29 mouse cellular contexts compared by ENCODE assay signal in genomic region chr8:80661055-80661454, GRCm38 (mm10). TPM values are rescaled to one million over a fixed set of nuclear protein-coding genes. Genes with fewer than 3 reads are reported as not detected.
DNase-seq lines count a peak whose midpoint lies in the region; ATAC-seq and TF ChIP-seq lines count a peak whose summit lies in the region.
"Had no signal": no experiment of that assay in that cellular context is flagged by ENCODE, and none has a peak within 500 bp of the region (broad histone marks: within the 10 kb centered on the region; RNA-seq: fewer than 3 reads in every experiment).

No protein-coding gene starts in this region.

- peaks cover 17 to 35% of the 10 kb centered on the region in 2 experiments for H3K4me1 ChIP-seq in liver, embryonic 14.5 days (replicated peaks; ENCODE audit: control insufficient read depth in 2 of 2, insufficient read depth in 2 of 2, low read length in 1 of 2)
- no peaks in the 10 kb centered on the region for H3K4me1 ChIP-seq in hindbrain, embryonic 14.5 days (replicated peaks; ENCODE audit: control insufficient read depth, insufficient read depth, low read length)
- H3K4me1 ChIP-seq: embryonic facial prominence, embryonic 10.5 days; hindbrain, embryonic 15.5 days; intestine, embryonic 15.5 days; limb, embryonic 13.5 days; lung, embryonic 15.5 days had no signal

- peak overlapping the region; percentile 67 for H3K27ac ChIP-seq in liver, embryonic 14.5 days
- no peak overlapping the region for H3K27ac ChIP-seq in hindbrain, embryonic 14.5 days
- H3K27ac ChIP-seq: embryonic facial prominence, embryonic 10.5 days; heart, embryonic 15.5 days; hindbrain, embryonic 15.5 days; intestine, embryonic 15.5 days; kidney, embryonic 15.5 days; limb, embryonic 13.5 days; lung, embryonic 15.5 days; macrophage; midbrain, embryonic 13.5 days had no signal

- no peaks in the 10 kb centered on the region for H3K9me3 ChIP-seq in liver, embryonic 14.5 days (ENCODE audit: control insufficient read depth, low read length)
- H3K9me3 ChIP-seq in hindbrain, embryonic 14.5 days (ENCODE audit: control insufficient read depth, low read length): no peaks in the 10 kb centered on the region
- H3K9me3 ChIP-seq: embryonic facial prominence, embryonic 10.5 days; heart, embryonic 15.5 days; hindbrain, embryonic 15.5 days; intestine, embryonic 15.5 days; kidney, embryonic 15.5 days; limb, embryonic 13.5 days; lung, embryonic 15.5 days; midbrain, embryonic 13.5 days had no signal

- WGBS in liver, embryonic 14.5 days (ENCODE audit: insufficient replicate concordance): 6% methylated on average over 4 of the region's 4 CpGs
- 83% methylated on average over 4 of the region's 4 CpGs for WGBS in hindbrain, embryonic 14.5 days

- peak overlapping the region; percentile 31 for H3K9ac ChIP-seq in liver, embryonic 14.5 days (replicated peaks)
- no peak overlapping the region for H3K9ac ChIP-seq in hindbrain, embryonic 14.5 days
- H3K9ac ChIP-seq: heart, embryonic 15.5 days; hindbrain, embryonic 15.5 days; intestine, embryonic 15.5 days; kidney, embryonic 15.5 days; limb, embryonic 13.5 days; lung, embryonic 15.5 days; midbrain, embryonic 13.5 days had no signal

- peak; percentile 59 for DNase-seq in MEL-GATA-1-ER (ENCODE audit: extremely low read depth, low read depth)
- peak; percentile 36 to 52 (median 40) for DNase-seq in liver, embryonic 14.5 days (ENCODE audit: low read depth in 3 of 3, low spot score in 3 of 3)
- no peak for DNase-seq in kidney, adult 18-20 months
- DNase-seq in right cerebral cortex, postnatal 10 days (ENCODE audit: low spot score in 2 of 2): no peak
- no peak for DNase-seq in hindbrain, embryonic 14.5 days (ENCODE audit: low spot score)
- DNase-seq: adrenal gland, postnatal 10 days; cerebellum, adult 9-10 months; gastrocnemius, postnatal 25 days; heart, postnatal 36 days; kidney, postnatal 36 days; right cerebral cortex, postnatal 14 days; thymus, postnatal 14 days had no signal

- no peaks in the 10 kb centered on the region for H3K36me3 ChIP-seq in liver, embryonic 14.5 days (replicated peaks; ENCODE audit: control insufficient read depth, insufficient read depth, low read depth)
- H3K36me3 ChIP-seq in hindbrain, embryonic 14.5 days (replicated peaks; ENCODE audit: control insufficient read depth, insufficient read depth): no peaks in the 10 kb centered on the region
- H3K36me3 ChIP-seq: embryonic facial prominence, embryonic 10.5 days; heart, embryonic 15.5 days; hindbrain, embryonic 15.5 days; intestine, embryonic 15.5 days; kidney, embryonic 15.5 days; limb, embryonic 13.5 days; lung, embryonic 15.5 days; midbrain, embryonic 13.5 days had no signal

- TF ChIP-seq EP300 in liver, embryonic 14.5 days (IDR thresholded peaks at IDR 0.05; ENCODE audit: low read depth): peak; percentile 80; the same call in 1 of the 2 replicates

- no peak for TF ChIP-seq CTCF in liver, embryonic 14.5 days (IDR thresholded peaks at IDR 0.05; ENCODE audit: low read depth)

- peak overlapping the region; percentile 25 for H3K4me2 ChIP-seq in liver, embryonic 14.5 days (ENCODE audit: low read depth)
- H3K4me2 ChIP-seq in hindbrain, embryonic 14.5 days (replicated peaks): no peak overlapping the region
- H3K4me2 ChIP-seq: heart, embryonic 15.5 days; hindbrain, embryonic 15.5 days; intestine, embryonic 15.5 days; kidney, embryonic 15.5 days; limb, embryonic 13.5 days; lung, embryonic 15.5 days; midbrain, embryonic 13.5 days had no signal

- ATAC-seq in erythroid progenitor cell, adult 5-6 weeks (replicated peaks; ENCODE audit: low FRiP score, poor library complexity, severe bottlenecking): peak; percentile 86
- ATAC-seq in liver, embryonic 14.5 days (ENCODE audit: insufficient read depth): peak; percentile 90
- peak; percentile 74 for ATAC-seq in megakaryocyte progenitor cell, adult 5-6 weeks (replicated peaks; ENCODE audit: poor library complexity)
- no peak for ATAC-seq in hindbrain, embryonic 14.5 days (ENCODE audit: low FRiP score)
- ATAC-seq: activated CD4-positive, CD25-positive, alpha-beta regulatory T cell, adult 4 months; intestine, embryonic 15.5 days; midbrain, embryonic 13.5 days had no signal

- no peaks in the 10 kb centered on the region for H3K27me3 ChIP-seq in liver, embryonic 14.5 days (ENCODE audit: control insufficient read depth, insufficient read depth, low read length)
- no peaks in the 10 kb centered on the region for H3K27me3 ChIP-seq in hindbrain, embryonic 14.5 days (ENCODE audit: control insufficient read depth, insufficient read depth, low read length)
- H3K27me3 ChIP-seq: heart, embryonic 15.5 days; hindbrain, embryonic 15.5 days; intestine, embryonic 15.5 days; kidney, embryonic 15.5 days; limb, embryonic 13.5 days; lung, embryonic 15.5 days; midbrain, embryonic 13.5 days had no signal

- H3K4me3 ChIP-seq in liver, embryonic 14.5 days (ENCODE audit: insufficient read depth in 1 of 2, low read depth in 2 of 2, low read length in 2 of 2): no peak overlapping the region
- no peak overlapping the region for H3K4me3 ChIP-seq in hindbrain, embryonic 14.5 days (replicated peaks; ENCODE audit: low read length)
- H3K4me3 ChIP-seq: embryonic facial prominence, embryonic 10.5 days; heart, embryonic 15.5 days; hindbrain, embryonic 15.5 days; intestine, embryonic 15.5 days; kidney, embryonic 15.5 days; limb, embryonic 13.5 days; lung, embryonic 15.5 days; midbrain, embryonic 13.5 days had no signal

RNA-seq across cellular contexts. Expression of gene Frem3, which starts 50.2 kb away (rescaled TPM):
- total RNA-seq in erythroid progenitor cell, adult 5-6 weeks (2015; ENCODE audit: low replicate concordance): not detected in 2 replicates
- total RNA-seq in erythroid progenitor cell, adult 5-6 weeks (2017; ENCODE audit: low replicate concordance): not detected in 2 replicates
- 0.09 and 0.10 TPM in 2 replicates for polyA plus RNA-seq in liver, embryonic 14.5 days (2012; rRNA removed)
- polyA plus RNA-seq in liver, embryonic 14.5 days (2014; fragmentation: Nextera tagmentation; extraction: Ambion mirVana): 0.13 and 0.14 TPM in 2 replicates
- total RNA-seq in megakaryocyte progenitor cell, adult 5-6 weeks (2015): 0.02 TPM in 1 of 2 replicates, not detected in the other
- total RNA-seq in megakaryocyte progenitor cell, adult 5-6 weeks (2017): not detected in 2 replicates
- 0.24 and 0.27 TPM in 2 replicates for polyA plus RNA-seq in hindbrain, embryonic 14.5 days (2014; fragmentation: Nextera tagmentation; extraction: Ambion mirVana)
- total RNA-seq: adrenal gland, postnatal 10 days; ES-E14; gastrocnemius, postnatal 25 days; heart, adult 8-10 months; monocyte, adult 5-6 weeks; neutrophil, adult 5-6 weeks had no signal
- polyA plus RNA-seq: activated CD4-positive, CD25-positive, alpha-beta regulatory T cell, adult 4 months; embryonic facial prominence, embryonic 10.5 days; forebrain, embryonic 11.5 days; macrophage had no signal

Comparison
In these comparisons a context has a peak if more than half of its experiments do, and no peak if none do; other contexts are left out.
1. DNase-seq: peak in MEL-GATA-1-ER (single experiment) and liver, embryonic 14.5 days (3 of 3); none in kidney, adult 18-20 months (single experiment), right cerebral cortex, postnatal 10 days (0 of 2) and hindbrain, embryonic 14.5 days (single experiment).